Mouse (Mus musculus): Measurements from ENCODE around the gene Gpam. TPM values are rescaled to one million over a fixed set of nuclear protein-coding genes. Genes with fewer than 3 reads are reported as not detected.
A peak's percentile ranks its signal among the peaks of the same experiment; 100 is the strongest.

Gene Gpam
- polyA plus RNA-seq, 1 experiment from 2014 or later, result 25.3 TPM

GRCm38 (mm10) chr19:55098409-55099183, 28.4 kb downstream of the Gpam start:
- Histone ChIP-seq H3K36me3 (peaks cover 14% of the 10 kb centered on the region), H3K4me3 (peak overlapping the region; percentile 98), H3K4me1 (peaks cover 18% of the 10 kb centered on the region), H3K9me3 (replicated peaks) (no peaks in the 10 kb centered on the region), H3K27me3 (no peaks in the 10 kb centered on the region), H3K9ac (peak overlapping the region; percentile 92), H3K27ac (peak overlapping the region; percentile 88), H3K4me2 (replicated peaks) (peak overlapping the region; percentile 98)
- ATAC-seq (ENCODE audit: low FRiP score), result peak; percentile 56
- WGBS, result under 1% methylated on average over 28 of the region's 30 CpGs

GRCm38 (mm10) chr19:55097396-55097967, 29.6 kb downstream of the Gpam start:
- Histone ChIP-seq H3K4me2 (replicated peaks) (no peak overlapping the region), H3K4me3 (no peak overlapping the region), H3K9me3 (replicated peaks) (no peaks in the 10 kb centered on the region), H3K9ac (no peak overlapping the region), H3K4me1 (peaks cover 18% of the 10 kb centered on the region), H3K27ac (no peak overlapping the region), H3K36me3 (peaks cover 22% of the 10 kb centered on the region), H3K27me3 (no peaks in the 10 kb centered on the region)
- 75% methylated on average over 9 of the region's 9 CpGs for WGBS
- ATAC-seq (ENCODE audit: low FRiP score), result no peak

- peaks cover 27% of the 10 kb centered on the region for H3K36me3 ChIP-seq
- no peaks in the 10 kb centered on the region for H3K27me3 ChIP-seq
- no peaks in the 10 kb centered on the region for H3K9me3 ChIP-seq (replicated peaks)
- H3K4me3 ChIP-seq, result no peak overlapping the region
- WGBS, result 86% methylated on average over 4 of the region's 4 CpGs
- no peak overlapping the region for H3K9ac ChIP-seq
- H3K4me1 ChIP-seq, result peaks cover 18% of the 10 kb centered on the region
- H3K4me2 ChIP-seq (replicated peaks), result no peak overlapping the region
- H3K27ac ChIP-seq, result no peak overlapping the region
- ATAC-seq (ENCODE audit: low FRiP score), result no peak
Measured at GRCm38 (mm10) chr19:55096666-55097065, 30.4 kb downstream of the Gpam start.

GRCm38 (mm10) chr19:55095547-55095946, 31.5 kb downstream of the Gpam start:
- Histone ChIP-seq H3K27ac (no peak overlapping the region), H3K4me3 (no peak overlapping the region), H3K4me1 (peaks cover 18% of the 10 kb centered on the region), H3K4me2 (replicated peaks) (no peak overlapping the region), H3K27me3 (no peaks in the 10 kb centered on the region), H3K9ac (no peak overlapping the region), H3K36me3 (peaks cover 29% of the 10 kb centered on the region), H3K9me3 (replicated peaks) (no peaks in the 10 kb centered on the region)
- WGBS, result 91% methylated on average over 7 of the region's 7 CpGs
- ATAC-seq (ENCODE audit: low FRiP score), result no peak

GRCm38 (mm10) chr19:55091602-55092413, 35.2 kb downstream of the Gpam start:
- Histone ChIP-seq H3K4me1 (no peaks in the 10 kb centered on the region), H3K27me3 (no peaks in the 10 kb centered on the region), H3K27ac (no peak overlapping the region), H3K36me3 (peaks cover 66% of the 10 kb centered on the region), H3K9me3 (replicated peaks) (no peaks in the 10 kb centered on the region), H3K4me3 (no peak overlapping the region), H3K9ac (no peak overlapping the region), H3K4me2 (replicated peaks) (no peak overlapping the region)
- 91% methylated on average over 17 of the region's 17 CpGs for WGBS
- no peak for ATAC-seq (ENCODE audit: low FRiP score)

- ATAC-seq (ENCODE audit: low FRiP score), result no peak
- Histone ChIP-seq H3K36me3 (peaks cover 74% of the 10 kb centered on the region), H3K9ac (no peak overlapping the region), H3K4me1 (no peaks in the 10 kb centered on the region), H3K4me3 (no peak overlapping the region), H3K9me3 (replicated peaks) (no peaks in the 10 kb centered on the region), H3K27me3 (no peaks in the 10 kb centered on the region), H3K27ac (no peak overlapping the region), H3K4me2 (replicated peaks) (no peak overlapping the region)
- 91% methylated on average over 12 of the region's 12 CpGs for WGBS
Measured at GRCm38 (mm10) chr19:55090885-55091284, 36.2 kb downstream of the Gpam start.

GRCm38 (mm10) chr19:55090142-55090541, 36.9 kb downstream of the Gpam start:
- H3K9me3 ChIP-seq (replicated peaks), result no peaks in the 10 kb centered on the region
- no peak overlapping the region for H3K4me3 ChIP-seq
- H3K4me2 ChIP-seq (replicated peaks), result no peak overlapping the region
- WGBS, result 91% methylated on average over 7 of the region's 7 CpGs
- H3K4me1 ChIP-seq, result no peaks in the 10 kb centered on the region
- H3K27ac ChIP-seq, result no peak overlapping the region
- H3K36me3 ChIP-seq, result peaks cover 75% of the 10 kb centered on the region
- H3K9ac ChIP-seq, result no peak overlapping the region
- ATAC-seq (ENCODE audit: low FRiP score), result no peak
- no peaks in the 10 kb centered on the region for H3K27me3 ChIP-seq

- Histone ChIP-seq H3K4me3 (no peak overlapping the region), H3K9me3 (replicated peaks) (no peaks in the 10 kb centered on the region), H3K4me1 (no peaks in the 10 kb centered on the region), H3K27ac (no peak overlapping the region), H3K9ac (no peak overlapping the region), H3K27me3 (no peaks in the 10 kb centered on the region), H3K36me3 (peaks cover 83% of the 10 kb centered on the region), H3K4me2 (replicated peaks) (no peak overlapping the region)
- 87% methylated on average over 8 of the region's 8 CpGs for WGBS
- ATAC-seq (ENCODE audit: low FRiP score), result no peak
Measured at GRCm38 (mm10) chr19:55087776-55088175, 39.3 kb downstream of the Gpam start.

- Histone ChIP-seq H3K9me3 (replicated peaks) (no peaks in the 10 kb centered on the region), H3K27me3 (no peaks in the 10 kb centered on the region), H3K4me1 (no peaks in the 10 kb centered on the region), H3K36me3 (peaks cover 94% of the 10 kb centered on the region), H3K4me2 (replicated peaks) (no peak overlapping the region), H3K27ac (no peak overlapping the region), H3K4me3 (no peak overlapping the region), H3K9ac (no peak overlapping the region)
- ATAC-seq (ENCODE audit: low FRiP score), result no peak
- WGBS, result 89% methylated on average over 7 of the region's 7 CpGs
Measured at GRCm38 (mm10) chr19:55085857-55086185, 41.2 kb downstream of the Gpam start.

- no peak for ATAC-seq (ENCODE audit: low FRiP score)
- no peak overlapping the region for H3K4me2 ChIP-seq (replicated peaks)
- H3K36me3 ChIP-seq, result peaks cover 93% of the 10 kb centered on the region
Measured at GRCm38 (mm10) chr19:55084971-55085856, 41.8 kb downstream of the Gpam start.

GRCm38 (mm10) chr19:55076822-55077221, 50.2 kb downstream of the Gpam start:
- no peak overlapping the region for H3K4me3 ChIP-seq
- WGBS, result 53% methylated on average over 8 of the region's 8 CpGs
- no peak overlapping the region for H3K4me2 ChIP-seq (replicated peaks)
- no peak for ATAC-seq (ENCODE audit: low FRiP score)
- H3K9ac ChIP-seq, result no peak overlapping the region
- H3K27ac ChIP-seq, result no peak overlapping the region
- H3K27me3 ChIP-seq, result no peaks in the 10 kb centered on the region
- peaks cover 84% of the 10 kb centered on the region for H3K36me3 ChIP-seq
- H3K9me3 ChIP-seq (replicated peaks), result no peaks in the 10 kb centered on the region
- H3K4me1 ChIP-seq, result no peaks in the 10 kb centered on the region

More at GRCm38 (mm10) chr19:55084971-55085856, 41.8 kb downstream of the Gpam start:
- H3K4me1 ChIP-seq, result no peaks in the 10 kb centered on the region
- WGBS, result 92% methylated on average over 4 of the region's 4 CpGs
- no peaks in the 10 kb centered on the region for H3K9me3 ChIP-seq (replicated peaks)
- H3K9ac ChIP-seq, result no peak overlapping the region
- no peak overlapping the region for H3K27ac ChIP-seq
- H3K4me3 ChIP-seq, result no peak overlapping the region
- no peaks in the 10 kb centered on the region for H3K27me3 ChIP-seq

- ATAC-seq (ENCODE audit: low FRiP score), result no peak
- no peak overlapping the region for H3K9ac ChIP-seq
- H3K4me3 ChIP-seq, result no peak overlapping the region
- peaks cover 77% of the 10 kb centered on the region for H3K36me3 ChIP-seq
- no peak overlapping the region for H3K27ac ChIP-seq
- no peak overlapping the region for H3K4me2 ChIP-seq (replicated peaks)
- no peaks in the 10 kb centered on the region for H3K4me1 ChIP-seq
- H3K27me3 ChIP-seq, result no peaks in the 10 kb centered on the region
- no peaks in the 10 kb centered on the region for H3K9me3 ChIP-seq (replicated peaks)
- WGBS, result 82% methylated on average over 3 of the region's 3 CpGs
Measured at GRCm38 (mm10) chr19:55073004-55073403, 54.0 kb downstream of the Gpam start.

Data from hindbrain, embryonic 12.5 days (tissue).